Mouse (Mus musculus): ENCODE measurements around the gene Atp2c1.

Gene Atp2c1

DNA sequence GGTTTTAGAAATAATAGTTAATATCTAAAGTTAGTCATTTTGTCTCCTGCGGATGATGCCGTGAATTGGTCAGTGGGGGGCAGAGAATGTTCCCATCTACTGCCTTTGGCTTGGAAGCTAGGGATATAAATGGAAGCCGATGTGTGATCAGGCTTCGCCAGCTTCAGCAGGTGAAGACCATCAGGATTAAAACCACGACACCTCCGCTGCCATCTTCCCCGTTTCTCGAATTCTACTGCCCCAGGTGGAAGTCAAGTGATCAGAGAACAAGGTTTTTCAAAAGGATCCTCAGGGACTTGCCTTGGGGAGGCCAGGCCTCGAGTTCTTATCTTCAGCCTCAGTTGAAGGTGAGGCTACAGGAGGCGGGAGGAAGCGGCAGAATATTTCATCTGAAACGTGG lies at the start of gene Atp2c1:
TSS of gene Atp2c1 (minus strand) at position 101 of the 400 bp plus-strand sequence.
- DNase-seq (ENCODE audit: extremely low spot score) = no peak

DNA sequence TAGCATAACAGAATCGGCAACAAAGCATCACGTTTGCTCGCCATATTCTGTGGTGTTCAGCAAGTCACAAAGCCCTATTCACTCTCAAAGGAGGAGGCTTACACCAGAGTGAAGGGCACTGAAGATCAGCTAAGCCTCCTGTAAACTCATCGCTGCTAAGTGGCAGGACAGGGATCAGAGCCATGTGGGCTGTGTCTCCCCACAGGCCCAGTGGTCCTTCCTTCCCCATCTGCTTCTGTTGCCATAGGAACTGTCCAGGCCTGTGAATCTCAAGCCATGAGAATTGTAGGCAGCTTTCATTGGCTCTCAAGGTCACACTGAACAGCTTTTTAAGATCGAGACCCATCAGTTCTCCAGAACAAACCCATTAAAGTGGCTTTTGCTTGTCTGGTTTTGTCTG lies 30.3 kb upstream of the Atp2c1 start:
- no peak for DNase-seq (ENCODE audit: extremely low spot score)

GRCm38 (mm10) chr9:105556141-105556735 lies 29.1 kb upstream of the Atp2c1 start:
- no peak for DNase-seq (ENCODE audit: extremely low spot score)

DNA sequence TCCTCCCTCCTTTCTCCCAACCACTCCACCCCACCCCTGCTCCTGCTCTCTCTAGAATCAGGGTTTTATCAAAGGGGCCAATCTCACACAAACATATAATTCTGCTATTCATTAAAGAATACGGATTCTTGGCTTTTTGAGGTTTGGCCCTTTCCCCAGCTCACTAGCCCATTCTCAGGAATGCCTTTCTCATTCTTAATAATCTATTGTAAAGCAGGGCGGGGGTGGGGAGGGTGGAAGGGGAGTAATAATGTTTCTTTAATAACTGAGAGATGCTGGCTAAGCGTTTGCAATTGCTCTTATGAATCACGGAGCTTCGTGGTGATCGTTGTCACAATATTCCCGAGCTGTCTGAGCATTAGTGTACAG lies 27.3 kb upstream of the Atp2c1 start:
- DNase-seq (ENCODE audit: extremely low spot score) = no peak

DNA sequence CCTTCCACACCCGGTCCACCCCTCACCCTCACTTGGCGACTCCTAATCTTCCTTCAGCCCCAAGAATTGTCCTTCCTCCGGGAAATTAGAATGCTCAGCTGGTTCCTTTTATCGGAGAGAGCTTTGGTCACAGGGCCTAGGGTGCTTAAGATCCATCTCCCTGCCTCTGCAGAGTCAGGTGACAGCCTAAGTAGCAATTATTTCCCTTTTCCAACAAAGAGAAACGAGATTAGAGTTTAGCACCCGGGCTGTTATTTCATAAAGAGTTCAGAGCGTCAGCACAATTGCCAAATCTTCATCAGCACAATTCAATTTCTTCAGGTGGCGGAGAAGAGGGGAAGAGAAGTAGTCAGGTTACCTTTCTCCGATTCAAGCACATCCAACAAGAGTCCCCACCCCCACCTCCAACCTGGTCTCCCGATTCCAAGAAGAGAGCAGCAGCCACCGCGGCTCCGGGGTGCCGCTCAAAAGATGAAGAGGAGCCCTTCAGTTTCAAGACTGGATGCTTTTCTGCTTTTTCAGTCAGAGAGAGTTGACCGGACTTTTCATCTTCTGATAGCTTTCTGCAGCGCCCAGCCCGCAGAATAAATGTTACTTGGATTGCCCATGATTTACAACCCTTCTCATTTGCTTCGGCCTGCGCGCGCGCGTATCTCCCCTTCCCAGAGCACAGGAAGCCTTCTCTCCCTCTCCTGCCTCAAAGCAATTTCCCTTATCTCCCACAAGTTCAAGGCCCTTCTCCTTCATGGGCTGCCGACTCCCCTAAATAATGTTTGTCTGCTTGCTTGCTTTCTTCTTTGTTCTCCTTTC lies 26.7 kb upstream of the Atp2c1 start:
- DNase-seq (ENCODE audit: extremely low spot score) = peak; percentile 38

- no peak for DNase-seq (ENCODE audit: extremely low spot score)
Measured at GRCm38 (mm10) chr9:105551407-105551806, 24.3 kb upstream of the Atp2c1 start.

DNA sequence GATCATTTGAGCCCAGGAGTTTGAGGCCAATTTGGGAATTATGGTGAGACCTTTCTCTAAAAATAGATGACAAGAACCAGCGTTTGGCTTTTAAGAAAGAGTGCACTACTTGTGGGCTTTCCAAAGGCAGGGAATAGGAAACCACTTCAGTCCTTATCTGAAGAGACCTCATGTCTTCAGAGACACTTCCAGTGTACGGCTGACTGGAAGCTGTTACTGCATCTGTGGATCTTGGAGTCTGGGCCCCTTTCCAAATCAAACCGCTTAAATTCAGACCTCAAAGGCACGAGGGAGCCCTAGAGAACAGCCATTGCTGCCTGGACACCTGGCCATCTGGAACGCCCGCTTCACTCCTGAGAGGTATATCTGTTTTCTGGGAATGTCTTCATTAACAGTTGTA lies 22.0 kb upstream of the Atp2c1 start:
- DNase-seq (ENCODE audit: extremely low spot score) = no peak

DNA sequence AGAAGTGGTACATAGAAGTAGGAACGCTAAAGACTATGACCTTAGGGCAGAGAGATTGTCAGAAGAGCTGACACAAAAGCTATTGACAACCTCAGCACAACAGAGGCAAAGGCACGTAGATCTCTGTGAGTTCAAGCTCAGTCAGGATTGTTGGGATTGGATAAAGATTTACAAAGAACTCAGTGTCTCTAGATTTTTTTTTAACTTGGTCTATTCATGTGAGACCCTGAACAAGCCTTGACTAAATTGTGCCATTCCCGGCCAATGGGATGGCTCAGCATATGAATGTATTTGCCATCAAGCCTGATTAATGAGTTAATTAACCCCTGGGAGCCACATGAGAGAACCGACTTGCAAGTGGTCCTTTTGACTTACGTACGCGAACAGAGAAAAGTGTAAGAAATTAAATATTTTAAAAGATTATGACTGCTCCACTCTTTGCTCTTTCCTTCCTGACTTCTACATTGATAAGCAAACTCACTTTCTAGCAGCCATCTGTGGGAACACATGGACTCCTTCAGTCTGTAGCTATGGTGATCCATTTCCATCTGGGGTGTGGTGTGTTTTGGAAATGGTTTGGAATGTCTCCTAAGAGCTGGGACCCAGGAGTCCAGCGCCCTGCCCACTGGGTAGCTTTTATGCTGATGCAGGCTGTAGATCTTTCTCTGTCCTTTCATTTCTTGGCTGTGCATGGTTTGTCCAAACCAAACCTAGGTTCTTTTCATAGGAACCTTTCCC lies 17.1 kb upstream of the Atp2c1 start:
- no peak for DNase-seq (ENCODE audit: extremely low spot score)

DNA sequence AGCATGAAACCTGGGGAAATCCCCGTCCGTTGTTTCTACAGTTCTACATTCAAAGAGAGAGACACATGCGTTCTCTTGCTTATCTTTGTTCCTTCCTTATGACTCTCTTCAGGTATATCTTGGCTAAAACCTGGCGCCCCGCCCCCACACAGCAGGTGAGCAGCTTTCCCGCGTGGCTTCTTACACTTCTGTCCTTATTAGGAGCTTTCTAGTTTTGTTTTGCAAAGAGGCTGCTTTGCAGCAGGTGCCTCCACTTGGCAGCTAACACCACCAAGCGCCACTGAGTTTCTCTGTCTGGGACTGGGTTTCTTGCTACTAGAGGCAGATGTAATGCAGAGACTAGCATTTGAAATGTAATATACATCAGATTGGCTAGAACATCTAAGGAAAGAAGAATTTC lies 10.4 kb upstream of the Atp2c1 start:
- DNase-seq (ENCODE audit: extremely low spot score) = no peak

DNA sequence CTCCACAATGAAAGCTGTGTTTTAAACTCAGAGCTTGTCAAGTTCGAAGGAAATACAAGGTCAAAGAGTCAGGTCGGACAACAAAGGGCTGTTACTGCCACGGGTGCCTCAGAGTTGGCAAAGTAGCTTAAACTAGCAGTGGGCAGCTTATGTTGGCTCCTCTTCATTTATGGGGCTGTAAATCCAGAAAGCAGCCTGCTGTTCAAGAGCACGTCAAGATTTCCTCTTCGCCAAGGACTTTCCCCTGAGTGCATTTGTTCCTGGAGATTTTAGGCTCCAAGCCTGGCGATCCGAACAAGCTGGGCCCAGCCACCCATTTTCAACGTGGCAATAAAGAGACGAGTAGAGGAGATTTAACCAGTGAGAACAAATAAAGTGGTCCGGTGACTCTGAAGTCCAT lies 9.8 kb upstream of the Atp2c1 start:
- no peak for DNase-seq (ENCODE audit: extremely low spot score)

GRCm38 (mm10) chr9:105525355-105525754 lies 1.8 kb downstream of the Atp2c1 start:
- DNase-seq (ENCODE audit: extremely low spot score) = no peak

DNA sequence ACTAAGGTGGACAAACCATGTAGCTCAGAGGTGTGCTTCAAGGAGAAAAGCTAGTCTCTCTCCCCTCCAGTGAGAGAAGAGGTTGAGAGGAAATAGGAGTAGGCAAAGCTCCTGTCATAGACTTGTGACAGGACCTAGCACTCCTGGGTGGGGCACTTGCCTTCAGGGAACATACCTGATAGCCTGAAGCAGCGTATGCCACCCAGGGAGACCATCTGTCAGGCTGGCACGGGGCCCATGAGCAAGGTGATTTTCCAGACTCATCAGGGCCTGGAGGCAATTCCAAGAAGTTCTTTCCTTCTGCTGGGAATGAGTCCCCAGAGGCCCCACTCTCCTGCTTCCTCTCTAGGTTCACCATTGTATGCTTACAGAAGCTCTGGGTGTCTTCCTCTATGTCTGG lies 4.1 kb downstream of the Atp2c1 start:
- DNase-seq (ENCODE audit: extremely low spot score) = no peak

- no peak for DNase-seq (ENCODE audit: extremely low spot score)
Measured at GRCm38 (mm10) chr9:105522063-105522462, 5.1 kb downstream of the Atp2c1 start.

- no peak for DNase-seq (ENCODE audit: extremely low spot score)
Measured at GRCm38 (mm10) chr9:105520776-105521552, 6.2 kb downstream of the Atp2c1 start.

- DNase-seq (ENCODE audit: extremely low spot score) = no peak
Measured at GRCm38 (mm10) chr9:105519278-105519883, 7.7 kb downstream of the Atp2c1 start.

DNA sequence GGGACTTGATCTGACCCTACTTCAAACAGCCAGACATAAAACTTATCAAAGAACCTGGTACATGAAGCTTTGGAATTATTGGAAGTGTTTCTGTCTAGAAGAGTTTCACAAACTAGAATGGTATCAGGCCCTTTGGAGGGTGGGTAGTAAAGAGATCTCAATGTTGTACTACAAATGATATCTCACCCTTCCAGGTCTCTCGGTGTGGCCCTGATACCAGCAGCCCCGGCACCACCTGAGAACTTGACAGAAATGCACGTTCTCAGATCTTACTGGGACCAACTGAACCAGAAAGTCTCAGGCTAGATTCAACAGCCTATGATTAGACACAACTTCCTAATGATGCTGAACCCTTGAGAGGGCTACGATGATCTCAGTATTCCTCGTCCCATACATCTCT lies 23.4 kb downstream of the Atp2c1 start:
- no peak for DNase-seq (ENCODE audit: extremely low spot score)

DNA sequence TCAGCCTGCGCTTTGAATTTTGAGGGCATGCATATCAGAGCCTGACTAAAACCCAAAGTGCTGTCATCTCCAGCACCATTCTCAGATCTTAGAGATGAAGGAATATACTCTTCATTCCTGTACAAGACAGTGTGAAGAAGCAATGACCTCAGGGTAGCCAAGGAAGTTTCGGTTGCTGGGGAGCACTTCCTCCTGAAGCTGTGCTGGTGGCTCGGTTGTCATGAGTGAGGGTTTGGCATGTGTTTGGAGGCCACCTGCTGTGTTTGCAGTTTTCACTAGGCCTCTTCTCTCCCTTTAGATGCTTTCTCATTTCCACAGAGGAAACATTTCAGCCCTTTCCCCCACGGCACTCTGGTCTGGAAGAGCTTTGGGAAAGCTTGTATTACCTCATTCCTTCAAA lies 24.7 kb downstream of the Atp2c1 start:
- no peak for DNase-seq (ENCODE audit: extremely low spot score)

GRCm38 (mm10) chr9:105495316-105496174 lies 31.6 kb downstream of the Atp2c1 start:
- DNase-seq (ENCODE audit: extremely low spot score) = peak; percentile 74

- peak; percentile 96 for DNase-seq (ENCODE audit: extremely low spot score)
Measured at GRCm38 (mm10) chr9:105494553-105495315, 32.4 kb downstream of the Atp2c1 start.

- no peak for DNase-seq (ENCODE audit: extremely low spot score)
Measured at GRCm38 (mm10) chr9:105492744-105493143, 34.4 kb downstream of the Atp2c1 start.
